Mouse (Mus musculus) testis, postnatal 14 days (tissue): ENCODE results near the gene Tmem117.

Source experiments
- DNase-seq: peaks from one replicate; pipeline ENCODE4 v3.0.0; 2021; ENCODE audit warnings: low spot score

Tmem117 gene

DNA sequence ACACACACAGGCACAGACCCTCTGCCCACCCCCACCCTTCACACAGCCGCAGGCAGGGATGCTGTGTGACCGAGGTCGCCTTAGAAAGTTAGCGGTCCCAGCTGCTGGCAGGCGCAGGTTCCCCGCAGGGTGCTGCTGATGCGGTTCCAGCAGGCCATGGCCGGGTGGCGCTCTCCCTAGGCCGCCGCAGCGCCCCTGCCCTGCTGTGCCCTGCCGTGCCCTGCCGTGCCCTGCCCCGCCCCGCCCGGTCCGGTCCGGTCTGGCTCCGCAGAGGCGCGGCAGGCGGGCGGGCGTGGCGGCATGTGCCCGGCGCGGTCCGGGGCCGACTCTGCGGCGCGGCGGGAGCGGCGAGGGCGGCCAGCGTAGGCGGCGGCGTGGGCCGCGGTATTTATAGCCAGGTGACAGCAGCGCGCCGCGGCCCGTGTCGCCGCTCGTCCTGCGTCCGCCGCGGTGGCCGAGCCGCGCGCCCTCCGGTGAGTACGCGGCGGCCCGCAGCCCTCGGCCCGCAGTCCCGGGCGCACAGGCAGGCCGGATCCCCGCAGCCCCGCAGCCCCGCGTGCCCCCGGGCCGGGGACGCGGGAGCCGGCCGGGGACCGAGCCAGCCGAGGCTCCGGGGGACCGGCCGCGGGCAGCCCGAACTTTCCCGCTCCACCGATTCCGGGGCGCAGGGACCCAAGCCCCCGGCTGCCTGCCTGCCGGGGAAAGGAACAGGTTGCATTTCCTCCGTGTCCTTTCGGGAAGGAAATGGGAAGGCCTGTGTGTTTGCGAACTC is at the start of gene Tmem117:
Gene Tmem117, plus strand, starts transcription at position 403 of the 772 bp plus-strand sequence.
- DNase-seq: peak; percentile 18

DNA sequence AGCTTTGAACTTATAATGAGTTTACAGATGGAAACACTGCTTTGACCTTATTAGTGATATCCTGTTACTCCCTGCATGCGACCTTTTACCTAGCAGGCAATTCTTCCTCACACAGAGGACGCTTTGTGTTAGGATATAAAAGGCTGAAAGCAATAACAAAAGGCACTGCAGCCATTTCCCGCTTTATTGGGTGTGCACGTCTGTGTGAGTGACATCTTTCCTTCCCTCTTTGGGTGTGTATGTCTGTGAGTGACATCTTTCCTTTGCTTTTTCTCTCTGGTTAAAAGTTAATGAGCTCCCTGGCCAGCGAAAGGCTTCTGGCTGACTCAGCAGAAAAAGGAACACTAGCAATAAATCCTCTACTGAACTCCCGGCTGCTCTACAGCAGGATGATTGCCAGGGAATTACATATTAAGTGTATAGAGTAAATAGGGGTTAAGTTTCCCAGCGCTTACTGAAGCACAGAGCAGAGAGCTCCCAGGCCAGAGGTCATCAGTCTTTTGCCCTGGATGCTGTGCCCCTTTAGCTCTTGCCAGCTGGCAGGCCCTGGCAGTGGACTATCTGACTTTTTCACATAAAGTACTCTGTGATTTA is 46.9 kb upstream of the Tmem117 start:
- DNase-seq: no peak

DNA sequence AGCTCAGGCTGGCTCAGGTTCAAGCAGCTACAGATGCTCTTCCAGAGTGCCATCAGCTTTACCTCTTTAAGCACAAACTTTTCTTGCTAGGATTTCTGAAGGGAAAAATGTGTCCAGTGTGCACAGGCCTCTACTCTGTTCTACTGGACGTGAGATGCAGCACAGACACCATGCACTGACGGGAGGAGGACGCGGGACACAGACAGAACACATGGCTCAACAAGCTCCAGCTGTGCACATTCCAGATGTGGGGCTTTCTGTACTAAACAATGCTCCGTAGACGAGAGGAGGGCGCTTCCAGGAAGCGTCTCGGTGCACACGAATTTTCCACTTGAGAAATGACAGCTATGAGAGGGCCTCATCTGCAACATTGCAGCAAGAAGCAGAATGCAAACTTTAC is 45.9 kb upstream of the Tmem117 start:
- no peak for DNase-seq

DNA sequence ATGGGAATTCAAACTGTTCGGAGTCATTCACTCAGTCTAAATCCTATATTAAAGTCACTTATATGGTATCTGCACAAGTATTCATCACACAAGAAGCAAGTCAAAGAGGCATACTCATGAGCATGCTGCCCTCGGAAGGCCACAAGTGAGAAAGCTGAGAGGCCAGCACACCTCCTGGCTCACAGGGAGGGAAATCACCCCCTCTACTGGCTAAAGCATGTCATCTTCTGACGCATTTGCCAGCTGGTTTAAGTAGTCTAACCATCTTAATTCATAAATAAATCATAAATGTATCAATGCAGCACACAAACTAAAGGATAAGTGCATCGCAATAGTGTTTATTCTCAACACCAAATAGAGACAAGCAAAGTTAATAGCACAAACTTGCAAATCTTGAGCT is 44.3 kb upstream of the Tmem117 start:
- no peak for DNase-seq

DNA sequence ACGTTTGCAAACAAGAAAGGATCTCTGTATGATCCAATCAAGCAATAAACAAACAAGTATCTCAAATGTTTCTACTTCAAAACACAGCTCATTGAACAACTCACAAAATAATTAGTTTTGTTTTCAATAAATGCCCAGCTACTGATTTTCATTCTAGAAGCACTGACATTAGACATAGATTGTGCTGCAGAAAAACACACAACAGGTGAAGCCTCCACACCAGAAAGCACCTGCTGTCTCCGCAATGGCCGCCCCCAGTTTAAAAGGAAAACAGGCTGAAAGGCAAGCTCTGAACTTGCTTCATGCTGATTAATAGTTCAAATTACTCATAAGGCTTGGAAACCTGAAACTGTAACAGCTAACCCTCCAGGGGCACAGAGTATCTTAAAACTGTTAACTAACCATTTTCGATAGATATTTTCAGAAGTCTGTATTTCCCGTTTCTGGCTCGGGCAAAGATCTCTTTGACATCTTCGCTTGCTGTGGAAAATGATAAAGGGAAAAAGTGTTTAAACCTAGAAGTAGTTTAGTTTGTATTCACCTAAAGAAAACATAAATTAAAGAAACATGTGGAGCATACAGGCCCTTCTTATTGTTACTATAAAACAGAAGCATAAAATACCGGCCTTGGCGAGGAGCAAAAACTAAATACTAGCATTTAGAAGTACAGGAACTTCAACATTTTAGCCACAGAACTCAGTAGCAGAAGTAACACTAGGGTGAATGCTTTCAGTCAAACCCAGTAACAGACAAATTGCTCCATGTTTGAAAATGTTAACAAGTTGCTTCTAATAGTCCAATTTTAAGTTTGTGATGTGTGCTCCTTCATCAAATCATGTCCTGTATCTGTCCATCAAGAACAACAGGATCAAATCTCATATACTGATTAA is 41.0 kb upstream of the Tmem117 start:
- no peak for DNase-seq

DNA sequence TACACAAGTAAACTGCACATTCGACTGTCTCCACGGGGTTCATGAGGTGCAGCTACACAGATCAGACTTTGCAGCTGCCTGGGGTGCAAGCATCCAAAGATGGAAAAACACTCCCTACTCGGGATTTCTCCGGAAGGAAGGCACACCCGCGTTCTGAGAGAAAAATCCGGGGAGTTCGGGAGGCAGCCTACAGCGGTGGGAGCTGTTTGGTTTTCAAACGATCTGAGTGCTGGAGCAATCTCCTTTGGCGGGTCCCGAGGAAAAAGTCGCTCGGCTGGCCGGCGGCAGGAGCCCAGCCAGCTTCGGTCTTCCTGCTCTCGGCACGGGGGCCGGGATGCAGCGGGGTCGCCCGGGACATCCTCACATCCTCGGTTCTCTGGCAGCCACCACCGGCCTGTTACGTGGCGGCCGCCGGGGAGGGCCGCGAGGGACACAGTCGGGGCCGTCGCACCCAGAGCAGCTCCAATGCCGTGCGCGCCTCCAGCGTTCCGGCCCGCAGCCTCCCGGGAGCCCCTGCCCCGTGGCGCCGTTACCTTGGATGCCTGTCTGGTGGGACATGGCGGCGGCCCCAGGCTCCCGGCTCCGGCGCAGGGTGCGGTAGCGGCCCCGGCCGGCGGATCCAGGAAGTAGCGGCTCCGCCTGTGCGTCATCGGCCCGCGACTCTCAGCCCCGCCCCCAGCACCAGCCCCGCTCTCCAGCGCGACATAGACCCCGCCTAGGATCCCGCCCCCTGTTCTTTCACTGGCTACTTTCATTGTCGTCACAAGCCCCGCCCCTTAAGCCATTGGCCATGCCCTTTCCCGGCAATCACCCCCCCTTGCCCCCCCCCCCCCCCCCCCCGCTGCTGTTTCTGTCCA is 39.6 kb upstream of the Tmem117 start, which contains the start of gene Twf1:
Gene Twf1, minus strand, starts transcription at position 671 of the 857 bp plus-strand sequence.
- DNase-seq: peak; percentile 98

DNA sequence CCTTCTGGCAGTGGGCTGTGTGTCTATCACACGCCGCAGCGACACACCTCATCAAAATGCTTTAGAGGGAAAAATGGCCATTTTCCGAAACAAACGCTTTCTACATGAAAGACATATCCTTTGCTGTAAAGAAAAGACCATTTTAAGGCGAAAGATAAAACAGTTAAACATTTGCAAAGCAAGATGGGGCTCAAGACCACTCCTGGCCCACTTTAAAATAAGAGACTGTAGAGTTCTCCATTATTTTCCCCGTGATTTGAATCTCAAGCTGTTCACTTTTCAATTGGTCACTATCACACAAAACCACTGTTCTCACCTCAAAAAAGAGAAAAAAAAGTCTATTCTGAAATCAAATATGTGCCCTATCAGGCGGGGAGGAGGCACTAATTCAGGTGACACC is 38.9 kb upstream of the Tmem117 start:
- no peak for DNase-seq

DNA sequence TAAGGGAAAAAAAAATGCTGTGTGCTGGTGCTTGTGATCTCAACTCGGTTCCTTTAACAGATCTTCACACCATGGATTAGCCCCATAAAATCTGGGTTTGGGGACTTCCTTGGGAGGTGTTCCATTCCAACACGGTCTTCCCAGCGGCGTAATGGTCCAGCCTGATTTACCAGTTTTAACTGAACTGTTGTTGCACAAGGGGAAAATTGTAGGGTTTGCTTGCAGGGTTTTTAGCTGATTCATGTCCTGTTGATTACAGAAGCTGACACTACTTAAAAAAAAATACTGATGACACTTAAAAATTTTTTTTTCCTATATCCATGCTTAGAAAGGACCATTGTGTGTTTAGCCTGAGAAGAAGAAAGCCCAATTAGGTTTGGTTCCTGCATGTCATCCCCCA is 37.7 kb upstream of the Tmem117 start:
- no peak for DNase-seq

DNA sequence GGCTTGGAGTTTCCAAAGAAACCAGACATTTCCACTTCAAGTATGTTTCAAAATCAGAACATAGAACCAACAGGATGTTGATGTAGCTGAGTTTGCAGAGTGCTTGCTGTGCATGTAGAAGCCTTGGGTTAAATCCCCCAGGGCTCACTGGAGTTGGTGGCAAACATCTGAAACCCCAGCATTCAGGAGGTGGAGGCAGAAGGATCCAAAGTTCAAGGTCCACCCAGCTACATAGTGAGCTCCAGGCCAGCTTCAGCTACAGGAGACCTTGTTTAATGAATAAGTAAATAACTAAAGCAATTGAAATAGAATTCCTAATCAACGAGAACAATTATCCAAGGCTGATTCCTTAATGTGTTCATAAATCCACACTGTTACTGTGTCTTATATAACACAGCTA is 35.4 kb upstream of the Tmem117 start:
- no peak for DNase-seq

DNA sequence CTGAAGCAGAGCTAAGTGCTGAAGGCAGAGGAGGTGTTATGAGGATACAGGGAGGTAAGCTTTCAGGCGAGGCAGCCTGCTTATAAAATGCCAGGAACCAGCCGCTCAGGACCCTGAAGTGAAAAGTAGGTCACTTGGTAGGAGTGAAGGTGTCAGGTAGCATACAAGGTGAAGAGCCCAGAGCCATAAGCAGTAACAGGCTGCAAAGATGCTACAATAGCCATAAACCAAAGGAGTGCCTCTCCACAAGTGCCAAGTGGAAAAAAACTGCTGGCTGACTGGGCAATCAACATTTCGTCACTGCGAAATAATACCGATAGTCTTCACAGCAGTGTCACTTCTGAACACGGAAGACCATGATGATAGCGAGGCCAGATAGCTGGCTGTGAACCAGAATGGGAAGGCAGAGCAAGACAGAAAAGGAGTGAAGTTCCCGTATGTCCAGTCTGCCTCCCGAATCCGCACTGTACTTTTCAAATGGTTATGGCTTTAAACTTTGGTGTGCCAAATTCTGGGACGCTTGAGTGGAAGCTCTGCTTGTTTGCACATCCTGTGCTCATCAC is 28.8 kb upstream of the Tmem117 start:
- no peak for DNase-seq

DNA sequence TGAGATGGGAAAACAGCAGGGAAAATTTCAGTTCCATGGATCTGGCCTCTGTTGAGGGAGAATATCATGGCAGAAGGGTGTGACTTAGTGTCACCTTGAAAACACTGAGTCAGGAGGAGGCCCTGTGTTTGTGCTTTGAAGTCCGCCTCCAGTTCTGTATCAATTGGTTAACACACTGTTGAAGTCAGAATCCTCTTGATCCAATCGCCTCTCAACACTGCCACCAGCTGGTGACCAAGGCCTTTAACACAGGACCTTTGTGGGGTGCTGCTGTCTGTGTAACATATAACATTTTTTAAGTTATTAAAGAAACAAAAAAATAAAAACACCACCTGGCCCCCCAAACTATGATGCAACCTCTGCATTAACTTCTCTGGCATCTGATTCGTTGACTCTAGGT is 27.7 kb upstream of the Tmem117 start:
- peak; percentile 22 for DNase-seq

DNA sequence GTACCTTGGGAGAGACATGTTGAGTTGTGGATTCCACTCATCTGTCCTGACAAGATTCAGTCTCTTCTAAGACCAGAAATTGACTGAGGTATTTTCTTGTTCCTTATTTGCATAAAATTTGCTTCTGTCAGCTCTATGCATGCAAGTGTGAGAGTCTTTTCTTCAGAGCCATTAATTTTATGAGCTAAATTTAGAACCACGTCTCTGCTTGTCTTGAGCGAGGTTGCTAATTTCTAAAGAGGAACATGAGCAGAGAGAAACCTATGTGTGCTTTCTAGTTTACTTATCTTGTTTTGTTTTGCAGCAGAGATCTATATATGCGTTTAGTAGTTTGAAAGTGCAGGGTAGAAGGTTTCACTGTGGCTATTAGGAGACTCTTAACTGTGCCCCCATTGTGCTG is 26.6 kb upstream of the Tmem117 start:
- DNase-seq: no peak

DNA sequence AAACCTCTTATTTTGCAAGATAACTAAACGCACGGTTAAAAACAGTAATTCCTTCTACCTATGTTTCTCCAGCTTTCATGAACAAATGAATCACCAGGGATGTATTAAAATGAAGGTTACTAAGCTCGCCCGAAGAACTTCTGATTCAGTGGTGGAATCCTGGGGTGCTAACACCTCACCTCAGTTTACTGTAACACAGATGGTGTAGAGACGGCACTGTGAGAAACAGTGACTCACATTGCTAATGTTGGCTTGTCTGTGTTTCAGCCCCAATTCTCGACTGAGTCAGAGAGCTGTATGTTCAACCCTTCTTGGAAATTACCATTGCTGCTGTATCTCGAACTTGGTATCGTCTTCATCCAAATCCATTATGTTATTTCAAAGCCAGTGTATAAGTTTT is 21.3 kb upstream of the Tmem117 start:
- no peak for DNase-seq

DNA sequence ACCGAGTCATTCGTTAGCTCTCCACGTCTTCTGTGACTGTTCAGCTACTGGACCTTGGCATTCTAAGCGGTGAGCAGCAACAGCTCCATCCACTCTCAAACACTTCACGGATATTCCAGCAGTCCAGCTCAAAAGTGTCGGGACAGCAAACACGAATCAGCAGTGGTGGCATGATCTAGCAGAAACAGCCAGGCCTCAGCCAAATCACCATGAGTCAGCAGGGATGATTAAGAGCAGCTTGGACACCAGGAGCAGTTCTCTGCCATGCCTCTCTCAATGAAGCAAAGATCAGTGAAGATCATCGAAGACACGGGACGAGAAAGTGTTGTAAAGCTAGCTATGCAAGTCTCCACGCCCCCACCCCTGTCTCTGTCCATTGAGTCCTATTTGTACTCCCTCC is 13.0 kb upstream of the Tmem117 start:
- no peak for DNase-seq

DNA sequence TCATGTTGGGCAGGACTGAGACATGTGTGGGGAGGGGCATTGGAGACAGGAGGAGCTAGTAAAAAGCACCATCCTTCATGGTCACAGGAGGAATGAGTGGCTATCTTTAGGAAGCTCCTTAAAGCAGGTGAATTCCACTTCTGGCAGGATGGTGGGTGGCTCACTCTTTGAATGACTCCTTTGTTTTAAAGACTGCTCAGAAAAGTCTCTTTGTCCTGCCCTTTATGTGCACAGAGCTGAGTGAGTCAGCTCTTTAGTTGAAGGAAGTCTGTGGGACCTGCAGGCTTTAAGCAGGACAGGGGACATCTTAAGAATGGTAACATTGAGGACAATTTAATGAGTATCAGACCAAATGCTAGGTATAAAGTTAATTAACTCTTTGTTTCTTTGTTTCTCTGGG is 8.1 kb upstream of the Tmem117 start:
- no peak for DNase-seq

DNA sequence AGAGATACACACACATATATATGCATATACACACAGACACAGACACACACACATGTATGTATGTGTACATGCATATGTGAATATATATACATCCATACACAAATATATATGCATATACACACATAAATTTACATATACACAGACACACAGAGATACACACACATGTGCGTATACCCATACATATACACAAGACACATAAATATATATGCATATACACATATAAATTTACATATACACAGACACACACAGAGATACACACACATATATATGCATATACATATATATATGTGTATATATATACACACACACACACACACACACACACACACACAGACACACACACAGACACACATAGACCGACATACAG is 586 bp upstream of the Tmem117 start:
- DNase-seq: no peak

DNA sequence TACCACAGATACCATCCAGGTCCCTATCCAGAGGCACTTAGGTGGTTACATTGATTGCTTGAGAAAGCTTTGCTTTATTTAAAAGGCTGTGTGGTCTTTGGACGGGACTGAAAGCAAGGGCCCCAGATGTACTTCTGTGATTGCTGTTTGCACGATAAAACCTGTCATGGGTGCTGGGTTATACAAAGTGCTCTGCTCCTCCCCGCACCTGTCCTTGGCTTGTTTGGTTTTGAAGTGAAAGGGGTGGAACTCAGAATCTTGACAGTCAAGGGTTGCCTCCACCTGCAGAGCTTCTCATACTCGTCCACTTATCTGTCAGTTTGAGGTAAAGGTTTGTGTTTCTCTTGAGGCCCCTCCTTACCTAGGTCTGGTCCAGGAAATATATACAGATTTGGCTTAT is 1.5 kb downstream of the Tmem117 start:
- no peak for DNase-seq

DNA sequence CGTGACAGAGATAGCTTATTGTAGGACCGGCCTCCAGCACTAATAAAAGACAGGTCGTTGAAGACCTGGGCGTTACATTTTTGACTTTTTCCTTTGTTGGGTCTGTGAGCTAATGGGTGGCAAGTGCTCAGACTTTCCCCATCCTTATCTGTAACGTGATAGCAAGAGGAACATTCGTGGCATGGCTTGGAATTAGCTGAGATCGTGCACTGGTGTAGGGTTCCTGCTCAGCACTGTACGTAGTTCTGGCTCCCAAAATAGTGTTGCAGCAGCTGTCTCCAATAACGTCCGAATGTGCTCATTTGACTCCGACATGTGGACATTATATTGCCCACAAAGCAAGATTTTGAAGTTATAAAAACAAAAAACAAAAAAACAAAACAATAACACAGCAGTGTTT is 5.5 kb downstream of the Tmem117 start:
- no peak for DNase-seq

DNA sequence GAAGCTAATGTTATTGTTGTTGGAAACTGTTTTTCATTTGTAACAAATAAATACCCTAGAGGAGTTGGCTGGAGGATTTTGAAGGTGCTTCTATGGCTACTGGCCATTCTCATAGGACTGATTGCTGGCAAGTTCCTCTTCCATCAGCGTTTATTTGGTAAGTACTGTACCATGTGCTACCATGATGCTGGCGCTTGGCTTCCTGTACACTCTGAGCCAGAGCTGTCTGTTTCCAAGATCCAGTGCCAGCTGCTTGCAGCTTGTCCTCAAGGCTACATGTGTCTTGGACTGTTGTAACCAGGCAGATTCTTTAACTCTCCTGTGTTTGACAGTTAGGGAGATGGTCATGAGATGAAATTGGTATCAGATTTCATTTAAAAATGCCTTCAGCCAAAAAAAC is 9.2 kb downstream of the Tmem117 start:
- no peak for DNase-seq

DNA sequence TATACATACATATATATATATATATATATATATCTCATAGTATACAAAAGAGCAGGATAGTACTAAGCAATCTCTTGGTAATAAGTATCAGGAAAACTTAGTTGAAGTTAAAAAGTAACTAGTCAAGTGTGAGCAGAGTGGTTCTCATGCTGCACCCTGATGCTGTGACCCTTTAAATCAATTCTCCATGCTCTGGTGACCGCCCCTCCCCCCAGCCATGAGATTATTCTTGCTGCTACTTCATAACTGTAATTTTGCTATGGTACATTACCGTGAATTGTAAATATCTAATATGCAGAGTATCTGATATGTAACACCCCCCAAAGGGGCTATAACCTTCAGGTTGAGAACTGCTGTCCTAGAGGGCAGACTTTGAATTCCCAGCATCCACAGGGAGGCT is 10.1 kb downstream of the Tmem117 start:
- no peak for DNase-seq

DNA sequence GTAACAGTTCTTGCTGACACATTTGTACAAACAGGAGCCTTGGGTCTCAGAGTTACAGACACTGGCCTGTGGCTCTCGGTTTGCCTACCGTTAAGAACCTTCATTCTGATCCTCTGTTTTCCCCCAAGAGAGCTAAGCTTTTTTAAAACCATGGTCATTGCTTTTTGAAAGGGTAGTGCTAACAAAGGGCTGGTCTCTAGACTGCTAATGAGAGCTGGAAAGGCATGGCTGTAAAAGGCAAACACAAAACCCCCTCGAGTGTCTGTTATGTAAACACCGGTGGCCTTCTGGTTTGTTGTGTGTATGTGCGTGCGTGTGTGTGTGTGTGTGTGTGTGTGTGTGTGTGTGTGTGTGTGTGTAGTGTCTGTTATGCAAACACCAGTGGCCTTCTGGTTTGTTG is 17.0 kb downstream of the Tmem117 start:
- DNase-seq: no peak

DNA sequence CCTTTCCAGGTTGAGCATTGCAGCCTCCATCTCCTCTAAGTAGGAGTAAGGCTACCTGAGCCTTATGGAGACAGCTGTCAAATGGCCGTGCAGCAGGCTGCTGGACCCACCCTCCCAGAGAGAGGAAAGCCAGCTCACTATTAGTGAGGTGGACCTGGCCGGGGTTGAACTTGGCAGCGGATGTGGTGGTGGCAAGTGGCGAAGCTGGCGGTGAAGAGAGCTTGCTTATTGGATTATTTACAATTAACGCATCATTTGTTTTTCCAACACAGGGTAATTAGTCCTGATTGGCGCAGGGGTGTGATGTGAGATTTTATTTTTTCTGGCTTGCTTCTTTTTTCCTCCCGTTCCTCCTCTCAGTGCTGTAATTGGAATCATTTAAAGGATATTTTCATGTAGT is 19.4 kb downstream of the Tmem117 start:
- DNase-seq: no peak
